Mouse (Mus musculus): ENCODE results near the gene Ormdl3.

Gene Ormdl3

GRCm38 (mm10) chr11:98587684-98588546 lies 747 bp upstream of the Ormdl3 start:
- peak; percentile 93 for DNase-seq

- no peak for DNase-seq
These were observed 879 bp downstream of the Ormdl3 start for GRCm38 (mm10) chr11:98586087-98586891.

- no peak for DNase-seq
These were observed 2.5 kb downstream of the Ormdl3 start for GRCm38 (mm10) chr11:98584629-98585177.

DNA sequence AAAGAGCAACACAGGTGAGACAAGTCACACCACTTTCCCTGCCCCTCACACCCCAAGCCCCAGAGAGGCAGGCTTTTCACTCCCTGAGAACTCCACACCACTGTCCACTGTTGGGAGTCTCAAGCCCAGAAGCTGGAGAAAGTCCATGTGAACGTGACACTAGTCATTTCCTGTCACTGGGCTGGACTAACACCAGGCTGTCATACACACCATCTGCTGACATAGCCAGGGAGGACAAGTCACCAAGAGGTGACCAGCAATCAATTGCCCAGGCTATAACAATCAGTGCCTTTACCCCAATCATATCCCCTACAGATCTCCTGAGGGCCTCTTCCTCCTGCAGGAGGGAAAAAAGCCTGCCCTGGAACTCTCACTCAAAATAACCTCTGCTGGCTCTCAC lies 3.0 kb downstream of the Ormdl3 start:
- no peak for DNase-seq

DNA sequence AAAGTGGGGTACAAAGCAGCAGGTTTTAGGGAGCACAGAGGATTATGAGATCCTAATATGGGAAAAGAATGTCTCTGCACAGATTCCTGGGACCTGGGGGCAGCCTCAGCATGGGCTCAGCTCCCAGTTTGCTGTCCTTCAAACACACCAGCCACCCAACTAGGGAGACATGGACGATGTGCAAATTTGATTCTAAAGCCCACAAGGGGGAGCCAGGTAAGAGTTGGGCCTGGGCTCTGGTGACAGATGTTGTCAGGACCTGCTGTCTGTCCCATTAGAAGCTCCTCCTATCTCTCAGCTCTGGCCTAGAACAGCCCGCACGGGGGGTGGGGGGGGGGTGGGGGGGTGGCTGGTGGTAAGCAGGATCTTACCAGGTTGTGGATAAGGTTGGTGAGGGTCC lies 3.6 kb downstream of the Ormdl3 start:
- no peak for DNase-seq

- DNase-seq = no peak
These were observed 4.0 kb downstream of the Ormdl3 start for GRCm38 (mm10) chr11:98583265-98583552.

- DNase-seq = no peak
These were observed 4.5 kb downstream of the Ormdl3 start for GRCm38 (mm10) chr11:98582551-98583264.

GRCm38 (mm10) chr11:98582030-98582388 lies 5.2 kb downstream of the Ormdl3 start:
- no peak for DNase-seq

GRCm38 (mm10) chr11:98581286-98582029 lies 5.7 kb downstream of the Ormdl3 start:
- DNase-seq = no peak

DNA sequence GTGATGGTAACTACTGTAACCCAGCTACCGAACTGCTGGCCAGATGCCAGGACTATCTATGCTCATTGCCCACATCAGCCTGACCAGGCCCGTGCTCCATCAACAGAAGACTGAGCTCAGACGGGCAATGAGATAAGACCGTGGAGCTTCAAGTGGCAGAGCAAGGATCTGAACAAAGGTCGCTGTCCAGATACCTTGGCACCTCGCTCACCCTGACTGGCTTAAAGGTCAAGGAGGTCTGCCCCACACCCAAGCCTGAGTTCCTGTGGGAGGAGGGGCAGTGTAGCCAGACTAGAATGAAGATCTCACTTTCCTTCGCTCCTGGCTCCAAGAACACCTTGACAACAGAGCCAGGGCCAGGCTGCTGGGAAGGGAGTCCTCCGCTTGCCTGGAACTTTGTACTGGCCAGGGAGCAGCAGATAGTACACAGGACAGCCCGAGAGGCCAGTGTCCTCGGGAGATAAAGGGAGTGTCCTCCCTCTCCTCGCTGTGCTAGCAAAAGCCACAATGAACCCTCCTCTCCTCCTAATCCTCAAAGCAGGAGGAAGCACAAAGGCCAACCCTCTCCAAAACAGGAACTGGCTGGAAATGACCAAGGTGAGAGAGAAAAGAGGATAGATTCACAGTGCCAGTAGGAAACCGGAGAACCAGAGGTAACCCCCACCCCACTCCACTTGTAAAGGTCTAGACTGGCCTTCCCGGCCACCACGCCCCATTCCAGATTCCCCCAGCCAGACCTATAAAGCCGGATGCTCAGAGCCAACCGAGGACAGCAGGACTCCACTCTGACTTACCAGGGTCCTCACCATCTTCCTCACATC lies 6.7 kb downstream of the Ormdl3 start:
- no peak for DNase-seq

DNA sequence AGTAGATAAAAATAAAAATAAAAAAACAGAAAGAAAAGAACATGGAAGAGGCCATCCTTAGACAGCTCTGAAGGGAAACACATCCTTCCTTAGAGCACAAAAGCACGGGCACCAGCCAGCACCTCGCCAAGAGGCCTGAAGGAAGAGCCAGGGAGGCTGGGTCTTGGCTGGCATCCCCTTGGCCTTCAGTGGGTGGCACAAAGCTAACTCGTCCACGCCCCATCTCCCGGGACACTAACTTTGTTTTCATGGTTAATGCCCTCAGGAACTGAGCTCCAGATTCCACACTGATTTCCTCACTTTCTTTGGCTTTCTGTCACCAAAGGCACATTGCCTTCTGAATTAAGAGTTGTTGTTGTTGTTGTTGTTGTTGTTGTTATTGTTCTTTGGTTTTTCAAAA lies 9.4 kb downstream of the Ormdl3 start:
- DNase-seq = no peak

DNA sequence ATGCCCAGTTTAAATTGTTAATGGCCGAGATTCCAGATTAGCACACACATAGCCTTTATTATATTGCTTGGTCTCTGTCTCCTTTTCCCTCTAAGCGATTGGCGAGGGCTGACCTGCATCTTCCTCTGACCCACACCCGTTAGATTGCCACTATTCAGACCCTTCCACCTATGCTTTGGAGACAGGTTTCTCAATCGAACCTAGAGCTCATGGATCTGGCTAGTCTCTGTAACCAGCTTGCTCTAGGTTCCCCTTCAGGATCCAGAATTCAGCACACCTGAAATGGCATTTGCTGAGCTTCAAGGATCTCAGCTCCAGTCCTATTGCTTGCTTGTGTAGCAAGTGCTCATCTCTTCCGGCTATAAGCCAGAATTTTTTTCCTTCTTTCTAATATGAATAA lies 17.7 kb downstream of the Ormdl3 start:
- DNase-seq = no peak

DNA sequence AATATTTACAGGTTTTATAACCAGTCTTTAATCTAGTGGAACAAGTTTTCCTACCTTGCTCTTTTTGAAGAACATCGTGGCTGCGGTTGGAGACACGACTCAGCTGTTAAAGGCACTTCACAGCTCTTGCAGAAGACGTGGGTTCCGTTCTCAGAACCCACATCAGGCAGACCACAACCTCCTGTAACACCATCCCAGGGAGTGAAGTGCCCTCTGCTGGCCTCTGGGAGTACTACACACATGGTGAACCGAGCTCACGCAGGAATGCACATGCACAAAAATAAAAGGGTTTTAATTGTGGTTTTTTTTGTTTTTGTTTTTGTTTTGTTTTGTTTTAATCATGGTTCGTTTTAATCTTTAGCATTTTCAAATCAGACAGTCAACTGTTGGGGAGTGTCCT lies 18.8 kb downstream of the Ormdl3 start:
- DNase-seq = no peak

DNA sequence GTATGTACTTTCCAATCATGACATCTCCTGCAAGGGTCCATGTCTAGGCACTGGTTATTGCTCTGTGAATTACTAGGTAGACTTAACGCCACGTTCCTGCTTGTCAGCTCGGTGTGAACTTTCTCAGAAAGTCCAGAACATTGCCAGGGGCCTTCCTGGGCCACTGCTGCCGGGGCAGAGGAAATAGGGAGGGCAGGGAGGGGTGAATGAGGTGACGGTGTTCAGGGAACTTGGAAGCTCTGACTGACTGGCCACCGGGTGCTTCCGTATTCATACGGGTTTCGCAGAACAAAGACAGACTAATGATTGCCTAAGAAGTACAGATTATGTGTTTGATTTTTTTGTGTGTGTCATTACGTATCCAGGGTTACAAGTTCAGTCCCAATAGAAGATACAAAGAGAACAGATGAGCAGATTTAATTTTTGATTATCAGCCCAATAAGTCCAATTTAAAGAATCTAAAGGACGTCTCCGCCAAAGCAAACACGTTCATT lies 23.2 kb downstream of the Ormdl3 start:
- no peak for DNase-seq

GRCm38 (mm10) chr11:98563025-98563424 lies 24.1 kb downstream of the Ormdl3 start:
- DNase-seq = no peak

DNA sequence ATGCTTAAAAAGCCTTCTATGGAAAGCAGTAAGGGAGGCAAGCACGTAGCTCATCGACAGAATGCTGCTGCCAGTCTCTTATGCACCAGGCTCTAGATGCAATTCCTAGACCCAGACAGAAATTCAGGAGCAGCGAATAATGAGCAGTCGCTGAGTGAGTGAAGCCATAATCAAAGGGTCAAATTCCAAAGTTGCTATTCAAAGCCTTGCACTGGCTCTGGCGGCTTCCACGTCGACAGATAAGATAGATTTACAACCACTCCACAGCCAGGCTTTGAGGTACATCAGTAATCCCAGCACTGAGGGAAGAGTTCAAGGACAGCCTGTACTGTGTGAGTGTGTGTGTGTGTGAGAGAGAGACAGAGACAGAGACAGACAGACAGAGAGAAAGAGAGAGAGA lies 26.2 kb downstream of the Ormdl3 start:
- no peak for DNase-seq

DNA sequence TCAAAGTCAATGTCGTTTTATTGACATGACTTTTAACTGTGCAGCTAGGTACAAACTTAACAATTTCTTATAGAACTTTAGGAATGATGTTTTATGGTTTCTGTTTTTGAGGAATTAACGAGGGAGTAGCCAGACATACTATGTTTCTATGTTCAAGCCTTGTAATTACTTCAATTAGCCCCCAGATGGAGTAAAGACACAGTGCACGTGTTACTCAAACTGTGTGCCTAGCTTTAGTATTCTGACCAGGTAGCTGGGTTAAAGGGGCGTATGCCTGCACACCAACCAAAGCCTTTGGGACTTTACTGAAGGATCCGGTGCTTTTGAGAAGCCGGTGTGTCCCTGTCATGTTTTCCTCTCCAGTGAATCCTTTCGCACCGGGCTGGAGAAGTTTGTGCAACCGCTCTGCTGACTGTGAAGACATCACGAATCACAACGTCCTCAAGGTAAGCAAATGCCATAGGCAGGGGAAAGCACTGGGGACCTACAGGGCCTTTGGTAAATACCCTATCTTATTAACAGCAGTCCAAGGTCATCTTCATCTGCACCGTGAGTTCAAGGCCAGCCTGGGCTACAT lies 32.0 kb downstream of the Ormdl3 start:
- DNase-seq = no peak

DNA sequence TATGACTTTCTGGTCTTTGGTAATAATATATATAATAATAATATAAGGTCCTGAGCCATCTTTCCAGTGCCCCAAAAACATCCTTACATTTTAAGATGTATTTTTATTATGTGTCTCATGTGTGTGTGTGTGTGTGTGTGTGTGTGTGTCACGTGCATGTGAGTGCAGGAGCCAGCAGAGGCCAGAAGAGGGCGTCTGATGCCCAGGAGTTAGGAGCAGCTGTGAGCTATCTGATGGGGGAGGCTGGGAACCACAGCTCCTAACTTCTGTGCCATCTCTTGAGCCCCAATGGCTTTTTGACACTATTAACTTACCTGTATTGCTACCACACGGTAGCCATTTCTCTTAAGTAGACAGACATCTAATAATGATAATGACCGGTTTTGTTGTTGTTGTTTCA lies 33.2 kb downstream of the Ormdl3 start:
- no peak for DNase-seq

DNA sequence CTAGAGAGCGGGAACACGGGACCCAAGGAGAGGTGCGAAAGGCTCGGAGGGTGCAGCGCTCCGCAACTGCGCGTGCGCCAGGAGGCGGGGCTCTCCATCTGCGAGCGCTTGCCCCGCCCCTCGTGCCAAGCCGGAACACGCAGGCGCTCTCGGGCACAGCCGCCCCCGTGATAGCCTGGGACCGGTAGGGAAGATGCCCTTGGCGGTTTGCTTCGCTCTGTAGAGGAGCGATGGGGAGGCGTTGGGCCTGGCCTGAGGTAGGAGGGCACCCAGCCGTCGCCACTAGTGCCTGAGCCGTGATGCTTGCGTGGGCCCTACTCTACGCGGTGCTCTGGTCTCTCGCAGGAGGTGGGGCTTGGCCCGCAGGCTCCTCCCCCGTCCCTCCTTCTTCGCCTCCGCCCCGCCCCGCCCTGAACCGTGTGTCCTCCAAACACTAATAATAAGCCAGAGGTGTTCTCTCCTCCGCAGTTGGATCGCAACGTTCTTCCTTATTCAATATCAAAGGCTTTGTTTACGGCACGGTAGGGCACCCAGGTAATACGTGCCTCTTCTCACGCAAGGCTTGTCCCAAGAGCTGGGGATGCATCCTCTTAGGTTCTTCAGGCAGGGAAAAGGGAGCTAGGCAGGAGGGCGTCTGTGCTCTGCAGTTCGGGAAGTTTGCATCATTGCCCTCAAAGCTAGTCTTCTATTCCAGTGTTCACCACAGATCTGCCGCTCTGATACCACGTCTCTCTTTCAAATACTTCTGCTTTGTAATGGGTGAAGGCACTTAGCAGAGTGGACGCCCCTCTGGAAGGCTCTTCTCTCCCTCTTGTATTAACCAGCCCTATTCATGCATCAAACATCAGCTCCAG lies 36.0 kb downstream of the Ormdl3 start, which contains the start of gene Zpbp2:
TSS of gene Zpbp2 (plus strand) at position 123 of the 854 bp plus-strand sequence.
- peak; percentile 90 for DNase-seq

DNA sequence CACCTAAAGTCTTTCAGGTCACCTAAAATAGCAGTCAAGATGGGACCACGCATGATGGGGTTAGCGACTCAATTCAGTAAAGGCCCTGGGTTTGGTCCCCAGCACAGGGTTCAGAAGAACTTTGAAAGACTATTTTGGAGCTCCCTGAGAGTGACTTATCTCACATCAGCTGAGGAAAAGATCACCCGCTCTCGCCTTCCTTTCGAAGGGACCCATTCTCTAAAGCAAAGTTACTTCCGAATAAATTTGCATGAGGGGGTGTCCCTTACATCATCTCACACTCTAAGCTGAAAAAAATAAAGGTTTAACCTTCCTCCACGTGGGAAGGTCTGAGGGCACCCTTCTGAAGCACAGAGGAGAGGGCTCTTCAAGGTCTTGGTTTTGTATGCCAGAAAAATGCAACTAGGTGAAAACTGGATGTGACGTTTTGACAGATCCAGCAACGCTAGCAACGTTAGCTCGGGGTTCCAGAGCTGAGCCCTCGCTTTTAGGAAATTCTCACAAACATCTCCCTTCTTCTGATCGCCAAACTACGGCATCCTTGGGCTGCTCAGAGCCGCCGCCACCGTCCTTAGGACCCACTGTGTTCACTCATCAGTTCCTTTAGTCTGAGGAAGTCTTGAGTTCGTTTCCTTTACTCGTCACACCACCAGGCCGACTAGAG lies 36.7 kb downstream of the Ormdl3 start:
- no peak for DNase-seq
